Mouse (Mus musculus): ENCODE measurements around the gene Phc2. TPM values are rescaled to one million over a fixed set of nuclear protein-coding genes. Genes with fewer than 3 reads are reported as not detected.
"Not testable (repeated sequence)": the region's sequence is repeated elsewhere in the genome, so short reads cannot be mapped to it uniquely, and the experiment has no call there.

Gene Phc2
- total RNA-seq, 2 experiments from 2014 or later, result 83.0 to 86.4 TPM

GRCm38 (mm10) chr4:128641766-128642717 is 12.5 kb upstream of the Phc2 start:
- DNase-seq (ENCODE audit: low spot score in 2 of 2), result no peak

- no peak for DNase-seq (ENCODE audit: low spot score in 2 of 2)
Observed at GRCm38 (mm10) chr4:128645896-128646295, 8.6 kb upstream of the Phc2 start.

GRCm38 (mm10) chr4:128646762-128647161 is 7.7 kb upstream of the Phc2 start:
- DNase-seq (ENCODE audit: low spot score in 2 of 2), result no peak

GRCm38 (mm10) chr4:128648567-128649255 is 5.8 kb upstream of the Phc2 start:
- no peak for DNase-seq (ENCODE audit: low spot score in 2 of 2)

- DNase-seq (ENCODE audit: low spot score in 2 of 2), result no peak
Observed at GRCm38 (mm10) chr4:128651530-128651929, 3.0 kb upstream of the Phc2 start.

- DNase-seq (ENCODE audit: low spot score in 2 of 2), result no peak
Observed at GRCm38 (mm10) chr4:128652584-128653298, 1.8 kb upstream of the Phc2 start.

GRCm38 (mm10) chr4:128655446-128655845 is 944 bp downstream of the Phc2 start:
- DNase-seq (ENCODE audit: low spot score in 2 of 2), result peak in 1 of 2 experiments; percentile 29

- DNase-seq (ENCODE audit: low spot score in 2 of 2), result no peak
Observed at GRCm38 (mm10) chr4:128660196-128660595, 5.7 kb downstream of the Phc2 start.

- DNase-seq (ENCODE audit: low spot score in 2 of 2), result no peak
Observed at GRCm38 (mm10) chr4:128661063-128661462, 6.6 kb downstream of the Phc2 start.

GRCm38 (mm10) chr4:128664002-128664401 is 9.5 kb downstream of the Phc2 start:
- no peak for DNase-seq (ENCODE audit: low spot score in 2 of 2)

GRCm38 (mm10) chr4:128666362-128666761 is 11.9 kb downstream of the Phc2 start:
- peak in 1 of 2 experiments; percentile 48 for DNase-seq (ENCODE audit: low spot score in 2 of 2)

- DNase-seq (ENCODE audit: low spot score in 2 of 2), result not testable (repeated sequence)
Observed at GRCm38 (mm10) chr4:128667195-128667594, 12.7 kb downstream of the Phc2 start.

- no peak for DNase-seq (ENCODE audit: low spot score in 2 of 2)
Observed at GRCm38 (mm10) chr4:128669229-128669628, 14.7 kb downstream of the Phc2 start.

GRCm38 (mm10) chr4:128670566-128671191 is 16.2 kb downstream of the Phc2 start:
- DNase-seq (ENCODE audit: low spot score in 2 of 2), result no peak

- no peak for DNase-seq (ENCODE audit: low spot score in 2 of 2)
Observed at GRCm38 (mm10) chr4:128672494-128672893, 18.0 kb downstream of the Phc2 start.

- no peak for DNase-seq (ENCODE audit: low spot score in 2 of 2)
Observed at GRCm38 (mm10) chr4:128678564-128679217, 24.2 kb downstream of the Phc2 start.

- DNase-seq (ENCODE audit: low spot score in 2 of 2), result no peak
Observed at GRCm38 (mm10) chr4:128681126-128681525, 26.6 kb downstream of the Phc2 start.

- DNase-seq (ENCODE audit: low spot score in 2 of 2), result no peak
Observed at GRCm38 (mm10) chr4:128682281-128682680, 27.8 kb downstream of the Phc2 start.

GRCm38 (mm10) chr4:128683706-128684105 is 29.2 kb downstream of the Phc2 start:
- DNase-seq (ENCODE audit: low spot score in 2 of 2), result no peak

GRCm38 (mm10) chr4:128684108-128684507 is 29.6 kb downstream of the Phc2 start:
- DNase-seq (ENCODE audit: low spot score in 2 of 2), result no peak
